Mouse (Mus musculus) embryonic facial prominence, embryonic 11.5 days (tissue): ENCODE data around the gene Slc4a2. TPM values are rescaled to one million over a fixed set of nuclear protein-coding genes. Genes with fewer than 3 reads are reported as not detected.
"Not testable (repeated sequence)": the region's sequence is repeated elsewhere in the genome, so short reads cannot be mapped to it uniquely, and the experiment has no call there.

ENCODE experiments used
- ATAC-seq: fragments of 200-750 bp; cut with Nextera tagmentation; replicated peaks from 2 replicates; pipeline ENCODE4 v1.8.0; 2017; ENCODE audit warnings: low read depth; ENCODE audit not compliant: insufficient number of reproducible peaks, low FRiP score, low TSS enrichment
- DNase-seq: peaks from one replicate; pipeline ENCODE4 v3.0.0-alpha.2; 2015; ENCODE audit warnings: low spot score
- H3K27ac ChIP-seq: fragments of 300-500 bp; sonication (generic); replicated peaks from 2 replicates; pipeline ENCODE4 v1.5.1; 2014; ENCODE audit warnings: mild to moderate bottlenecking, low read depth, low read length, control low read depth
- H3K27me3 ChIP-seq: fragments of 300-500 bp; sonication (generic); 2 replicates; pipeline ENCODE4 v1.6.1; 2014; ENCODE audit warnings: mild to moderate bottlenecking, low read length, moderate library complexity, mixed read lengths; ENCODE audit not compliant: control insufficient read depth, insufficient read depth
- H3K36me3 ChIP-seq: fragments of 300-500 bp; sonication (generic); replicated peaks from 2 replicates; pipeline ENCODE4 v1.6.1; 2014; ENCODE audit warnings: low read depth, mild to moderate bottlenecking, low read length, moderate library complexity, mixed read lengths; ENCODE audit not compliant: control insufficient read depth, insufficient read depth
- H3K4me1 ChIP-seq: fragments of 300-500 bp; sonication (generic); 2 replicates; pipeline ENCODE4 v1.6.1; 2014; ENCODE audit warnings: low read length, mixed read lengths; ENCODE audit not compliant: control insufficient read depth, insufficient read depth
- H3K4me2 ChIP-seq: fragments of 300-500 bp; sonication (generic); 2 replicates; pipeline ENCODE4 v1.6.1; 2014; ENCODE audit warnings: low read depth, mild to moderate bottlenecking, control low read depth, low read length, moderate library complexity
- H3K4me3 ChIP-seq: fragments of 300-500 bp; sonication (generic); 2 replicates; pipeline ENCODE4 v1.5.1; 2014; ENCODE audit warnings: low read depth, low read length, control low read depth
- H3K9ac ChIP-seq: fragments of 300-500 bp; sonication (generic); replicated peaks from 2 replicates; pipeline ENCODE4 v1.6.1; 2014; ENCODE audit warnings: mild to moderate bottlenecking, control low read depth, low read length
- H3K9me3 ChIP-seq: fragments of 300-500 bp; sonication (generic); replicated peaks from 2 replicates; pipeline ENCODE4 v1.6.1; 2016; ENCODE audit warnings: mild to moderate bottlenecking, low read length, inconsistent platforms, mixed read lengths; ENCODE audit not compliant: control insufficient read depth
- WGBS: fragments of 180-500 bp; shearing (Covaris S2); extraction: QIAGEN DNeasy Blood & Tissue Kit; methylation state at CpG from one replicate; pipeline ENCODE4 v1.1.7; 2014; 5-methylcytosine and 5-hydroxymethylcytosine counted together
- polyA plus RNA-seq: library from polyadenylated mRNA; unstranded; fragments of >200 nt; fragmentation: Nextera tagmentation; extraction: Ambion mirVana; gene quantifications from 2 replicates; pipeline ENCODE4 v1.2.1, GENCODE M21; 2014

Gene Slc4a2
- polyA plus RNA-seq, 1 experiment from 2014 or later = 16.5 TPM

DNA sequence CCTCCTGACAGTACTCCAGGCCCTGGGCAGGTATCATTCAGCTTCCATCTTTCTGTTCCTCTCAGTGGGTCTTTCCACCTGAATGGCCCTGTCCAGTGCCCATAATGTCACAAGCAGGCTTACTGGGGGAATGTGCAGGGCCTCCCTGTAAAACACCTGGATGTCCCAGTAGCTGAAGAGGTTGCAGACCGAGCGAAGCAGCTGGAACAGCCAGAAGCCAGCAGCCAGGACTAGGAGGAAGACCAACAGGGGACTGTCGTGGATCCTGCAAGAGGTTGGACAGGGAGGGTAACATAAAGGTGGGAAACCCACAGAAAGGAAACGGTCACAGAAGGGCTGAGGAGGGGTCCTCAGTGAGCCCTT, 34.0 kb upstream of the Slc4a2 start:
- Histone ChIP-seq H3K27ac (no peak overlapping the region), H3K4me1 (peaks cover 3% of the 10 kb centered on the region; the same call in 1 of the 2 replicates), H3K4me3 (no peak overlapping the region), H3K36me3 (no peaks in the 10 kb centered on the region), H3K4me2 (no peak overlapping the region), H3K27me3 (peaks cover 14% of the 10 kb centered on the region), H3K9me3 (no peaks in the 10 kb centered on the region), H3K9ac (no peak overlapping the region)
- DNase-seq (no peak), ATAC-seq (no peak)
- 72% methylated on average over 4 of the region's 4 CpGs for whole genome bisulfite sequencing

DNA sequence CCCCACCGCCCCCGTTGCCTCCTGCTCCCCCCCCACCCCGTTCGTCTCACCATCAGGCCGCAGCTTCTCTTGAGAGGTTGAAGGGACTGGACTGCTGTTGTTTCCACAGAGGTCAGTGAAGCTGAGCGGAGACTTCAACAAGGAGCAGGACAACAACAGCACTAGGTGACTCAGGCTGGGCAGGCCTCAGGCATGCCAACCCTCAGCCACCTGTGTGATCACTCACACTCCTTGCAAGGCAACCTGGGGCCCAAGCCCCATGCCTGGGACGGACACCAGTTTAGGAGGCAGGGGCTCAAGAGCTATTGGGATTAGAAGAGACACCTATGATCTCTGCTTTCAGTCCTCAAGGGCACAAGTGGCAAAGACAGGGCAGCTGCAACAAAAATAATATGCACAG, 31.8 kb upstream of the Slc4a2 start, which contains the start of gene Atg9b:
Gene Atg9b (minus strand): TSS at position 280 of the 400 bp plus-strand sequence.
- Histone ChIP-seq H3K4me3 (no peak within 1 kb of the TSS), H3K27me3 (peaks cover 13% of the 10 kb centered on the region), H3K9me3 (no peaks in the 10 kb centered on the region), H3K9ac (no peak within 1 kb of the TSS), H3K4me2 (no peak within 1 kb of the TSS), H3K27ac (no peak within 1 kb of the TSS), H3K36me3 (no peaks in the 10 kb centered on the region), H3K4me1 (peaks cover 3% of the 10 kb centered on the region; the same call in 1 of the 2 replicates)
- ATAC-seq (no peak), DNase-seq (no peak)
- 85% methylated on average over 7 of the region's 7 CpGs for WGBS

- H3K4me2 ChIP-seq = no peak overlapping the region
- no peak overlapping the region for H3K4me3 ChIP-seq
- no peak for DNase-seq
- H3K27me3 ChIP-seq = peaks cover 6% of the 10 kb centered on the region
- H3K9ac ChIP-seq = no peak overlapping the region
- H3K9me3 ChIP-seq = no peaks in the 10 kb centered on the region
- ATAC-seq = no peak
- peaks cover 3% of the 10 kb centered on the region; the same call in 1 of the 2 replicates for H3K4me1 ChIP-seq
- 75% methylated on average over 7 of the region's 7 CpGs for WGBS
- H3K36me3 ChIP-seq = no peaks in the 10 kb centered on the region
- H3K27ac ChIP-seq = no peak overlapping the region
Measured at GRCm38 (mm10) chr5:24392724-24393123, 30.9 kb upstream of the Slc4a2 start.

DNA sequence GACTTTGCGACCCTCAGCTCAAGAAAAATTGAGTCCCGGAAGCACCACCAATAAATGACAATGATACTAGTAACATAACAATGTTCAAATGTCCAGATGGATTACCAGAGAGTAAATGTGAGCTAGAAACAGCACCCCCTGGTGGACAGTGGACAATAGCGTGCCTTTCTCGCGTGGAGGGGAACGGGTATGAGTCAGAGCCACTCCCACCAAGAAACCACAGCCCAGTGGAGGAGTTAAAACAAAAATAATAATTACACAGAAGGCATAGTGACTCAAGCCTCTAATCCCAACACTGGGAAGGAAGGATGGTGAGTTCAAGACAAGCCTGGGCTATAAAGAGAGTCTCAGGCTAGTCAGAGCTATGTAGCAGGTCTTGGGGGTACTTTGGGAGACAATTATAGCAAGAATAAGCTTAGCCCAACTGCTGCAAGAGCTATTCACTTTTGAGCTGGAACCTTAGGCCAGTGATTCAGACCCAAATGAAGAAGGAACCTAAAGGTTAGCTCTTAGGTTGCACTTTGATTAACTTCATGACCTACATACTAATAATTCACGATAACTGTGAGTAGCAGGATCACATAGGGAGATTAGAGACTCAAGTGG, 30.1 kb upstream of the Slc4a2 start, which contains the start of gene Abcb8:
Gene Abcb8 (plus strand): TSS at position 272 of the 606 bp plus-strand sequence.
- peak within 1 kb of the TSS; percentile 50 for H3K4me2 ChIP-seq
- H3K4me3 ChIP-seq = peak within 1 kb of the TSS; percentile 49
- no peaks in the 10 kb centered on the region for H3K27me3 ChIP-seq
- DNase-seq (peak; percentile 87), ATAC-seq (no peak)
- H3K9me3 ChIP-seq = no peaks in the 10 kb centered on the region
- no peaks in the 10 kb centered on the region for H3K36me3 ChIP-seq
- peak within 1 kb of the TSS; percentile 59 for H3K9ac ChIP-seq
- H3K4me1 ChIP-seq = no peaks in the 10 kb centered on the region
- 20% methylated on average over 7 of the region's 7 CpGs for WGBS
- H3K27ac ChIP-seq = no peak within 1 kb of the TSS

DNA sequence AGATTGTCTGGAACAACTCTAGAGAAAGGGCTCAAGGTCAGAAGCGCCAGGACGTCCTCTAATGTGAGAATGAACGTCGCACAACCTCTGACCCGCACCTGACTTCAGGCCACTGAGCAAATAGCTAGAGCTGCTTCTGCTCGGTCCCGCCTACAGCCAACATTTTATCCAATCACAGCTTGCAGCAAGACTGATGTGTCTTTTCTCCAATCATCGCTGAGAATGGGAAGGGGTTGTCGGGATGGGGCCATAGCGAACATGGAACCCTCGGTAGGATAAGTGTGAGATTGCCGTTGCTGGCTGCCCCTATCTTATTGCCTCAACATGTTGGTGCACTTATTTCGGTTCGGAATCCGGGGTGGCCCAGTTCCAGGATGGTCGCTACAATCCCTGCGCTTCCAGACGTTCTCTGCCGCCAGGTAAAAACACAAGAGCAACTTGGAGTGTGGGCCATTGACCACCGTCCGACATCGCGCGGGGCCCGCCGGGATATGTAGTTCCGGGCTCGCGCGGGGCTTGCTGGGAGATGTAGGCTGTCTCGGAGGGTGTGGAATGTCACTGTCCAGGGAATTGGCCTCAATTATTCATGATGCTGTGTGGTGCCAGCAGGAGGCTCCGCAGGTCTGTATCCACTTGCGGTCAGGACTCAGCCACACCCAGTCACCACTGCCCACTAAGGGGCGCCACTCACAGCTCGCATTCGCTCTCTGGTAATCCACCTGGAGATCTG, 29.3 kb upstream of the Slc4a2 start:
- no peaks in the 10 kb centered on the region for H3K27me3 ChIP-seq
- ATAC-seq = peak; percentile 94
- H3K9me3 ChIP-seq = no peaks in the 10 kb centered on the region
- peak; percentile 94 for DNase-seq
- 1% methylated on average over 36 of the region's 36 CpGs for WGBS
- H3K27ac ChIP-seq = no peak overlapping the region
- H3K9ac ChIP-seq = peak overlapping the region; percentile 59
- peak overlapping the region; percentile 50 for H3K4me2 ChIP-seq
- H3K36me3 ChIP-seq = no peaks in the 10 kb centered on the region
- no peaks in the 10 kb centered on the region for H3K4me1 ChIP-seq
- peak overlapping the region; percentile 49 for H3K4me3 ChIP-seq

DNA sequence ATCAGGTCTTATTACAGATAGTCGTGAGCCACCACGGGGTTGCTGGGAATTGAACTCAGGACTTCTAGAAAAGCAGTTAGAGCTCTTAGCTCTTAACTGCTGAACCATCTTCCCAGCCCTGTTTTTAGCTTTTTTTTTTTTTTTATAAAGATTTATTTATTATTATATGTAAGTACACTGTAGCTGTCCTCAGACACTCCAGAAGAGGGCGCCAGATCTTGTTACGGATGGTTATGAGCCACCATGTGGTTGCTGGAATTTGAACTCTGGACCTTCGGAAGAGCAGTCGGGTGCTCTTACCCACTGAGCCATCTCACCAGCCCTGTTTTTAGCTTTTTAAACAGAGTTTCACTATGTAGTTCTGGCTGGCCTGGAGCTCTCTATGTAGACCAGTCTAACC, 27.4 kb upstream of the Slc4a2 start:
- 89% methylated on average over 6 of the region's 6 CpGs for WGBS
- not testable (repeated sequence) for H3K9ac ChIP-seq, H3K4me3 ChIP-seq, DNase-seq, H3K4me2 ChIP-seq, H3K36me3 ChIP-seq, H3K27me3 ChIP-seq, H3K4me1 ChIP-seq, H3K9me3 ChIP-seq, ATAC-seq, H3K27ac ChIP-seq

GRCm38 (mm10) chr5:24399686-24400085, 24.0 kb upstream of the Slc4a2 start:
- Histone ChIP-seq H3K9me3 (no peaks in the 10 kb centered on the region), H3K9ac (no peak overlapping the region), H3K4me1 (no peaks in the 10 kb centered on the region; the same call in 1 of the 2 replicates), H3K4me2 (no peak overlapping the region), H3K27ac (no peak overlapping the region), H3K4me3 (no peak overlapping the region), H3K36me3 (no peaks in the 10 kb centered on the region), H3K27me3 (no peaks in the 10 kb centered on the region)
- DNase-seq (no peak), ATAC-seq (0 out of 2 replicates have a peak, but pooled peaks have one; percentile 11)
- 80% methylated on average over 10 of the region's 10 CpGs for WGBS

DNA sequence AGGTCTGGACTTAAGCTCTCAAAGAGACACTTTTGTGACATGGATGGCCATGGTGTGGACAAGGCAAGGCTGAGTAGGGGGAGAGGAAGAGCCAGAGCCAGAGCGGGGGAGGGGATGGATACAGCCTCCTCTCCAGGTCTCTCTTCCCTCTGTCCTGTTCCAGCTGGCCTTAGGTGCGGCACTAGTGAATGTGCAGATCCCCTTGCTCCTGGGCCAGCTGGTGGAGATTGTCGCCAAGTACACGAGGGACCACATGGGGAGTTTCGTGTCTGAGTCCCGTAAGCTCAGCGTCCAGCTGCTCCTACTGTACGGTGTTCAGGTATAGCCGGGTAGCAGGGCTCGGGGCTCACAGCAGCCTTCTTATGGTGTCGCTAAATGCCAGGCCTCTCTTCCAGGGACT, 23.3 kb upstream of the Slc4a2 start:
- 0 out of 2 replicates have a peak, but pooled peaks have one; percentile 16 for ATAC-seq
- H3K4me3 ChIP-seq = no peak overlapping the region
- no peak overlapping the region for H3K4me2 ChIP-seq
- 83% methylated on average over 11 of the region's 11 CpGs for WGBS
- no peaks in the 10 kb centered on the region for H3K9me3 ChIP-seq
- no peaks in the 10 kb centered on the region for H3K36me3 ChIP-seq
- H3K9ac ChIP-seq = no peak overlapping the region
- H3K27me3 ChIP-seq = no peaks in the 10 kb centered on the region
- H3K27ac ChIP-seq = no peak overlapping the region
- DNase-seq = no peak
- no peaks in the 10 kb centered on the region; the same call in 1 of the 2 replicates for H3K4me1 ChIP-seq
